Mouse (Mus musculus) MEL (cell line): ENCODE measurements around the gene Smyd3. TPM values are rescaled to one million over a fixed set of nuclear protein-coding genes. Genes with fewer than 3 reads are reported as not detected.
A peak's percentile ranks its signal among the peaks of the same experiment; 100 is the strongest.

Experiments
- DNase-seq: peaks from one replicate; pipeline ENCODE4 v3.0.0; 2011; ENCODE audit warnings: low read depth, low spot score
- H3K27ac ChIP-seq: 2 replicates; pipeline ENCODE4 v1.5.1; 2012; ENCODE audit warnings: low read depth, mild to moderate bottlenecking, control low read depth, low read length, moderate library complexity; ENCODE audit not compliant: control insufficient read depth
- H3K27me3 ChIP-seq, 2 experiments: fragments of 150-350 bp in 1 of 2; sonication (generic) in 1 of 2; 2 replicates each; pipeline ENCODE4 v1.6.1; 2012; ENCODE audit warnings: low read length in 2 of 2, mild to moderate bottlenecking in 2 of 2, improper control_type of control experiment in 1 of 2, moderate library complexity in 1 of 2; ENCODE audit not compliant: insufficient read depth in 2 of 2, control insufficient read depth in 1 of 2
- H3K36me3 ChIP-seq, 2 experiments: 2 replicates each; pipeline ENCODE4 v1.6.1; 2012 to 2014; ENCODE audit warnings: low read length in 2 of 2, improper control_type of control experiment in 1 of 2, inconsistent platforms in 1 of 2, mild to moderate bottlenecking in 1 of 2; ENCODE audit not compliant: insufficient read depth in 2 of 2, control insufficient read depth in 1 of 2
- H3K4me1 ChIP-seq, 2 experiments: fragments of 150-350 bp in 1 of 2; sonication (generic) in 1 of 2; 2 replicates each; pipeline ENCODE4 v1.6.1; 2012; ENCODE audit warnings: low read length in 2 of 2, improper control_type of control experiment in 1 of 2, mild to moderate bottlenecking in 1 of 2; ENCODE audit not compliant: insufficient read depth in 2 of 2, control insufficient read depth in 1 of 2
- H3K4me3 ChIP-seq, 2 experiments: fragments of 150-350 bp in 1 of 2; sonication (generic) in 1 of 2; 2 replicates each; pipeline ENCODE4 v1.5.1; 2012; ENCODE audit warnings: low read depth in 2 of 2, low read length in 2 of 2, mild to moderate bottlenecking in 2 of 2, moderate library complexity in 2 of 2, control low read depth in 1 of 2, improper control_type of control experiment in 1 of 2; ENCODE audit not compliant: control insufficient read depth in 1 of 2, insufficient read depth in 1 of 2
- H3K79me2 ChIP-seq: 2 replicates; pipeline ENCODE4 v1.6.1; 2012; ENCODE audit warnings: mild to moderate bottlenecking, low read length, moderate library complexity; ENCODE audit not compliant: control insufficient read depth, poor library complexity, insufficient read depth
- H3K9ac ChIP-seq: 2 replicates; pipeline ENCODE4 v1.6.1; 2012; ENCODE audit warnings: low read depth, mild to moderate bottlenecking, control low read depth, low read length, moderate library complexity; ENCODE audit not compliant: control insufficient read depth, poor library complexity, severe bottlenecking
- H3K9me3 ChIP-seq: fragments of 150-350 bp; sonication (generic); replicated peaks from 2 replicates; pipeline ENCODE4 v1.6.1; 2012; ENCODE audit warnings: mild to moderate bottlenecking, low read length, improper control_type of control experiment, moderate library complexity; ENCODE audit not compliant: insufficient read depth
- CTCF ChIP-seq, 3 experiments: IDR thresholded peaks in 2 of 3; conservative IDR thresholded peaks in 1 of 3; 2 replicates each; pipeline ENCODE4 v1.5.1; 2011 to 2012; ENCODE audit warnings: low read length in 3 of 3, low read depth in 2 of 3, mild to moderate bottlenecking in 2 of 3, improper control_type of control experiment in 1 of 3, inconsistent platforms in 1 of 3, mixed read lengths in 1 of 3, moderate library complexity in 1 of 3; ENCODE audit not compliant: control insufficient read depth in 1 of 3, insufficient read depth in 1 of 3, poor library complexity in 1 of 3, severe bottlenecking in 1 of 3
- ELF1 ChIP-seq: IDR thresholded peaks from 2 replicates; pipeline ENCODE4 v1.6.1; 2014; ENCODE audit warnings: low read depth, mild to moderate bottlenecking, inconsistent platforms, low read length, improper control_type of control experiment, moderate library complexity
- EP300 ChIP-seq, 2 experiments: IDR thresholded peaks; 2 replicates each; pipeline ENCODE4 v1.6.1; 2011; ENCODE audit warnings: improper control_type of control experiment in 2 of 2, low read length in 2 of 2, low read depth in 1 of 2, mild to moderate bottlenecking in 1 of 2
- JUND ChIP-seq: IDR thresholded peaks from 2 replicates; pipeline ENCODE4 v1.6.1; 2011; ENCODE audit warnings: low read depth, mild to moderate bottlenecking, improper control_type of control experiment, low read length
- KAT2A ChIP-seq: conservative IDR thresholded peaks from 2 replicates; pipeline ENCODE4 v1.6.1; 2012; ENCODE audit warnings: low read depth, low read length, improper control_type of control experiment, inconsistent platforms
- MXI1 ChIP-seq: IDR thresholded peaks from 2 replicates; pipeline ENCODE4 v1.6.1; 2011; ENCODE audit warnings: mild to moderate bottlenecking, low read depth, low read length, improper control_type of control experiment
- NELFE ChIP-seq: IDR thresholded peaks from 2 replicates; pipeline ENCODE4 v1.6.1; 2011; ENCODE audit warnings: low read depth, low read length, improper control_type of control experiment
- NRF1 ChIP-seq: IDR thresholded peaks from 2 replicates; pipeline ENCODE4 v1.6.1; 2014; ENCODE audit warnings: low read depth, mild to moderate bottlenecking, inconsistent platforms, low read length, improper control_type of control experiment, moderate library complexity; ENCODE audit not compliant: poor library complexity, insufficient read depth, severe bottlenecking
- POLR2A ChIP-seq, 2 experiments: IDR thresholded peaks; 2 replicates each; pipeline ENCODE4 v1.6.1; 2011 to 2012; ENCODE audit warnings: low read length in 2 of 2, mild to moderate bottlenecking in 2 of 2, control low read depth in 1 of 2, improper control_type of control experiment in 1 of 2, low read depth in 1 of 2, moderate library complexity in 1 of 2; ENCODE audit not compliant: control insufficient read depth in 1 of 2, insufficient read depth in 1 of 2, poor library complexity in 1 of 2
- RAD21 ChIP-seq: IDR thresholded peaks from 2 replicates; pipeline ENCODE4 v1.6.1; 2011; ENCODE audit warnings: mild to moderate bottlenecking, low read depth, low read length, improper control_type of control experiment
- RCOR1 ChIP-seq: IDR thresholded peaks from 2 replicates; pipeline ENCODE4 v1.6.1; 2012; ENCODE audit warnings: low read depth, mild to moderate bottlenecking, inconsistent platforms, low read length, improper control_type of control experiment
- SIN3A ChIP-seq: IDR thresholded peaks from 2 replicates; pipeline ENCODE4 v1.6.1; 2012; ENCODE audit warnings: low read length, improper control_type of control experiment, inconsistent platforms
- SMC3 ChIP-seq: IDR thresholded peaks from 2 replicates; pipeline ENCODE4 v1.6.1; 2011; ENCODE audit warnings: low read depth, low read length, improper control_type of control experiment
- TCF12 ChIP-seq: IDR thresholded peaks from 2 replicates; pipeline ENCODE4 v1.6.1; 2014; ENCODE audit warnings: low read depth, mild to moderate bottlenecking, inconsistent platforms, low read length, improper control_type of control experiment, moderate library complexity
- UBTF ChIP-seq: IDR thresholded peaks from 2 replicates; pipeline ENCODE4 v1.6.1; 2012; ENCODE audit warnings: low read depth, mild to moderate bottlenecking, inconsistent platforms, low read length, improper control_type of control experiment, moderate library complexity, borderline replicate concordance; ENCODE audit not compliant: insufficient read depth
- USF2 ChIP-seq, 2 experiments: IDR thresholded peaks; 2 replicates each; pipeline ENCODE4 v1.6.1; 2011 to 2012; ENCODE audit warnings: improper control_type of control experiment in 2 of 2, low read length in 2 of 2, borderline replicate concordance in 1 of 2, inconsistent platforms in 1 of 2, low read depth in 1 of 2, mild to moderate bottlenecking in 1 of 2; ENCODE audit not compliant: insufficient read depth in 1 of 2
- ZC3H11A ChIP-seq: IDR thresholded peaks from 2 replicates; pipeline ENCODE4 v1.6.1; 2012; ENCODE audit warnings: low read depth, mild to moderate bottlenecking, inconsistent platforms, low read length, improper control_type of control experiment
- polyA plus RNA-seq, 2 experiments: library from polyadenylated mRNA; stranded (reverse) in 1 of 2; unstranded in 1 of 2; fragments of >175 nt in 1 of 2; fragments of >200 nt in 1 of 2; gene quantifications; 2 replicates each; pipeline versions ENCODE4 v1.2.1 to v1.2.4; 2012; ENCODE audit warnings: low replicate concordance in 2 of 2, low read depth in 1 of 2; ENCODE audit not compliant: insufficient read length in 2 of 2, insufficient read depth in 1 of 2, missing spikeins in 1 of 2
- total RNA-seq: library from RNA; depleted of rRNA; stranded (reverse); fragments of 300-350 nt; gene quantifications from 2 replicates; pipeline ENCODE4 v1.2.3, GENCODE M21; 2012

The Smyd3 gene
- total and polyA plus RNA-seq, 3 experiments: 13.3 to 18.2 TPM; not detected in 1

GRCm38 (mm10) chr1:178980185-178980584, 537.7 kb downstream of the Smyd3 start:
- Histone ChIP-seq H3K4me1 (0 out of 4 replicates have a peak, but pooled peaks cover 0 to 3% of the 10 kb centered on the region in 2 experiments), H3K4me3 (no peak overlapping the region), H3K27me3 (no peaks in the 10 kb centered on the region)
- TF ChIP-seq JUND (no peak), UBTF (no peak), CTCF (IDR thresholded peaks at IDR 0.05 in 2 of 3, conservative IDR thresholded peaks at IDR 0.05 in 1 of 3; ENCODE audit: control insufficient read depth in 1 of 3, insufficient read depth in 1 of 3, low read depth in 2 of 3, low read length in 3 of 3, poor library complexity in 1 of 3, severe bottlenecking in 1 of 3) (peak in 2 of 3 experiments; percentile 21 to 55; a peak in 3 of 6 replicates), RAD21 (peak; percentile 56), RCOR1 (no peak), SMC3 (peak; percentile 60), POLR2A (IDR thresholded peaks at IDR 0.05; ENCODE audit: control insufficient read depth in 1 of 2, insufficient read depth in 1 of 2, low read depth in 1 of 2, low read length in 2 of 2, poor library complexity in 1 of 2) (no peak)
- TF ChIP-seq, all 39 proteins: peak for 3
- Histone ChIP-seq H3K9me3 (no peaks in the 10 kb centered on the region), H3K9ac (no peak overlapping the region), H3K36me3 (peaks cover 0 to 4% of the 10 kb centered on the region in 2 experiments; a peak in 2 of 4 replicates), H3K79me2 (no peaks in the 10 kb centered on the region), H3K27ac (no peak overlapping the region)
- DNase-seq: peak; percentile 27

DNA sequence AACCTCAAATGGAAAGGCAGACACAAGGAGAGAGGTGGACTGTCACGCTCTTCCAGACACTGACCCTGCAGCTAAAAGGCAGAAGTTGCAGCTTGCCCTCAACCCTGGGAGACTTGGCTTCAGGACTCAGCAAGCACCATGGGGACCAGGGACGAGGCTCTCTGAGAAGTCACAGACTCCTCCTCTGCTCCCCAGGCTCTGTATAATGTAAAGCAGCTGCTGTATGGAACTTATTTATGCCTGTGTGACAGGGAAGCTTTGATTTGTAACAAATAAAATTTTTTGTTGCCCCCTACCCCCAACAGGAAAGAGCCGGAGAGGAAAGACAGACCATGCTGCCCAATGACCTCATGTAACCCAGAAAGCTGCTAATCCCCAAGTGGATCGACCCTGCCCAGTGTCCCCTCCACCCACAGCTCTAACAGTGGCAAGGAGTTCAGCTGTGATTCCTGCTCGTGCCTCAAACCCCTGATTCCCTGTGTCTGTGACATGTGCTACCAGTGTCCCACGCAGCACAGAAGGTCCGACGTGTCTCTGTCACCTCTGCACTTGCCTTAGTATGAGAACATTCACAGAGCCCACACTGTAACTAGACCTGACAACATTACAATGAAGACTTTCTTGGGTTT, 539.1 kb downstream of the Smyd3 start:
- Histone ChIP-seq H3K9ac (no peak overlapping the region), H3K79me2 (no peaks in the 10 kb centered on the region), H3K27ac (no peak overlapping the region), H3K4me1 (0 out of 4 replicates have a peak, but pooled peaks cover 0 to 3% of the 10 kb centered on the region in 2 experiments), H3K27me3 (no peaks in the 10 kb centered on the region), H3K9me3 (no peaks in the 10 kb centered on the region), H3K36me3 (peaks cover 0 to 4% of the 10 kb centered on the region in 2 experiments; a peak in 2 of 4 replicates), H3K4me3 (no peak overlapping the region)
- DNase-seq: no peak
- TF ChIP-seq SIN3A: no peak
- TF ChIP-seq UBTF: no peak
- no peak for TF ChIP-seq POLR2A (IDR thresholded peaks at IDR 0.05; ENCODE audit: control insufficient read depth in 1 of 2, insufficient read depth in 1 of 2, low read depth in 1 of 2, low read length in 2 of 2, poor library complexity in 1 of 2)
- TF ChIP-seq TCF12: no peak
- no peak for TF ChIP-seq NELFE

- no peak overlapping the region for H3K4me3 ChIP-seq
- H3K27ac ChIP-seq: no peak overlapping the region
- no peaks in the 10 kb centered on the region for H3K36me3 ChIP-seq
- no peaks in the 10 kb centered on the region for H3K4me1 ChIP-seq
- TF ChIP-seq ELF1 (no peak), NRF1 (no peak), EP300 (IDR thresholded peaks at IDR 0.05; ENCODE audit: low read depth in 1 of 2, low read length in 2 of 2) (no peak), USF2 (IDR thresholded peaks at IDR 0.05; ENCODE audit: borderline replicate concordance in 1 of 2, insufficient read depth in 1 of 2, low read depth in 1 of 2, low read length in 2 of 2) (no peak), ZC3H11A (no peak), MXI1 (no peak), SMC3 (no peak), KAT2A (no peak), JUND (no peak)
- no peaks in the 10 kb centered on the region for H3K9me3 ChIP-seq
- no peaks in the 10 kb centered on the region for H3K27me3 ChIP-seq
- no peak overlapping the region for H3K9ac ChIP-seq
- H3K79me2 ChIP-seq: no peaks in the 10 kb centered on the region
- DNase-seq: no peak
These were observed 545.8 kb downstream of the Smyd3 start for GRCm38 (mm10) chr1:178972055-178972454.
